Mouse (Mus musculus) embryonic facial prominence, embryonic 11.5 days (tissue): ENCODE measurements at regions not wholly inside any gene's neighbourhood (a gene's known extent, or its start where the extent isn't known, plus 50 kb on each side); places are given as distances from the start of the nearest gene placed in this dataset.

Source experiments
- ATAC-seq: fragments of 200-750 bp; cut with Nextera tagmentation; replicated peaks from 2 replicates; pipeline ENCODE4 v1.8.0; 2017; ENCODE audit warnings: low read depth; ENCODE audit not compliant: insufficient number of reproducible peaks, low FRiP score, low TSS enrichment
- DNase-seq: peaks from one replicate; pipeline ENCODE4 v3.0.0-alpha.2; 2015; ENCODE audit warnings: low spot score
- H3K27ac ChIP-seq: fragments of 300-500 bp; sonication (generic); replicated peaks from 2 replicates; pipeline ENCODE4 v1.5.1; 2014; ENCODE audit warnings: mild to moderate bottlenecking, low read depth, low read length, control low read depth
- H3K27me3 ChIP-seq: fragments of 300-500 bp; sonication (generic); 2 replicates; pipeline ENCODE4 v1.6.1; 2014; ENCODE audit warnings: mild to moderate bottlenecking, low read length, moderate library complexity, mixed read lengths; ENCODE audit not compliant: control insufficient read depth, insufficient read depth
- H3K36me3 ChIP-seq: fragments of 300-500 bp; sonication (generic); replicated peaks from 2 replicates; pipeline ENCODE4 v1.6.1; 2014; ENCODE audit warnings: low read depth, mild to moderate bottlenecking, low read length, moderate library complexity, mixed read lengths; ENCODE audit not compliant: control insufficient read depth, insufficient read depth
- H3K4me1 ChIP-seq: fragments of 300-500 bp; sonication (generic); 2 replicates; pipeline ENCODE4 v1.6.1; 2014; ENCODE audit warnings: low read length, mixed read lengths; ENCODE audit not compliant: control insufficient read depth, insufficient read depth
- H3K4me2 ChIP-seq: fragments of 300-500 bp; sonication (generic); 2 replicates; pipeline ENCODE4 v1.6.1; 2014; ENCODE audit warnings: low read depth, mild to moderate bottlenecking, control low read depth, low read length, moderate library complexity
- H3K4me3 ChIP-seq: fragments of 300-500 bp; sonication (generic); 2 replicates; pipeline ENCODE4 v1.5.1; 2014; ENCODE audit warnings: low read depth, low read length, control low read depth
- H3K9ac ChIP-seq: fragments of 300-500 bp; sonication (generic); replicated peaks from 2 replicates; pipeline ENCODE4 v1.6.1; 2014; ENCODE audit warnings: mild to moderate bottlenecking, control low read depth, low read length
- H3K9me3 ChIP-seq: fragments of 300-500 bp; sonication (generic); replicated peaks from 2 replicates; pipeline ENCODE4 v1.6.1; 2016; ENCODE audit warnings: mild to moderate bottlenecking, low read length, inconsistent platforms, mixed read lengths; ENCODE audit not compliant: control insufficient read depth
- WGBS: fragments of 180-500 bp; shearing (Covaris S2); extraction: QIAGEN DNeasy Blood & Tissue Kit; methylation state at CpG from one replicate; pipeline ENCODE4 v1.1.7; 2014; 5-methylcytosine and 5-hydroxymethylcytosine counted together

- no peak overlapping the region for H3K4me3 ChIP-seq
- no peaks in the 10 kb centered on the region for H3K9me3 ChIP-seq
- H3K27me3 ChIP-seq = no peaks in the 10 kb centered on the region
- DNase-seq (no peak), ATAC-seq (no peak)
- no peak overlapping the region for H3K27ac ChIP-seq
- no peaks in the 10 kb centered on the region for H3K36me3 ChIP-seq
- no peaks in the 10 kb centered on the region for H3K4me1 ChIP-seq
- H3K4me2 ChIP-seq = no peak overlapping the region
- H3K9ac ChIP-seq = no peak overlapping the region
- WGBS = 84% methylated on average over 4 of the region's 4 CpGs
Measured at GRCm38 (mm10) chr4:64139836-64140235, 93.0 kb upstream of the Tnc start.

GRCm38 (mm10) chr4:64135036-64135435, 88.2 kb upstream of the Tnc start:
- ATAC-seq = no peak
- no peaks in the 10 kb centered on the region for H3K9me3 ChIP-seq
- no peak overlapping the region for H3K9ac ChIP-seq
- no peaks in the 10 kb centered on the region for H3K4me1 ChIP-seq
- WGBS = 87% methylated on average over 3 of the region's 3 CpGs
- H3K27me3 ChIP-seq = no peaks in the 10 kb centered on the region
- no peak for DNase-seq
- no peak overlapping the region for H3K27ac ChIP-seq
- H3K36me3 ChIP-seq = no peaks in the 10 kb centered on the region
- no peak overlapping the region for H3K4me2 ChIP-seq
- H3K4me3 ChIP-seq = no peak overlapping the region

- no peaks in the 10 kb centered on the region for H3K4me1 ChIP-seq
- WGBS = 47% methylated on average over 1 of the region's 1 CpGs
- ATAC-seq = no peak
- H3K9me3 ChIP-seq = no peaks in the 10 kb centered on the region
- no peaks in the 10 kb centered on the region for H3K36me3 ChIP-seq
- H3K4me3 ChIP-seq = no peak overlapping the region
- DNase-seq = peak; percentile 59
- H3K27me3 ChIP-seq = no peaks in the 10 kb centered on the region
- H3K4me2 ChIP-seq = no peak overlapping the region
- H3K27ac ChIP-seq = no peak overlapping the region
- no peak overlapping the region for H3K9ac ChIP-seq
Measured at GRCm38 (mm10) chr4:64129290-64129689, 82.5 kb upstream of the Tnc start.

GRCm38 (mm10) chr4:64124387-64125088, 77.7 kb upstream of the Tnc start:
- 72% methylated on average over 2 of the region's 2 CpGs for WGBS
- Histone ChIP-seq H3K36me3 (no peaks in the 10 kb centered on the region), H3K27me3 (no peaks in the 10 kb centered on the region), H3K4me2 (no peak overlapping the region), H3K9ac (no peak overlapping the region), H3K4me1 (no peaks in the 10 kb centered on the region), H3K4me3 (no peak overlapping the region), H3K27ac (no peak overlapping the region), H3K9me3 (no peaks in the 10 kb centered on the region)
- ATAC-seq = no peak
- DNase-seq = no peak

GRCm38 (mm10) chr4:64123675-64124074, 76.9 kb upstream of the Tnc start:
- no peak overlapping the region for H3K4me2 ChIP-seq
- no peak overlapping the region for H3K27ac ChIP-seq
- no peaks in the 10 kb centered on the region for H3K27me3 ChIP-seq
- no peak overlapping the region for H3K9ac ChIP-seq
- H3K36me3 ChIP-seq = no peaks in the 10 kb centered on the region
- no peak for ATAC-seq
- 87% methylated on average over 2 of the region's 2 CpGs for WGBS
- no peaks in the 10 kb centered on the region for H3K9me3 ChIP-seq
- DNase-seq = no peak
- no peak overlapping the region for H3K4me3 ChIP-seq
- H3K4me1 ChIP-seq = no peaks in the 10 kb centered on the region

- Histone ChIP-seq H3K36me3 (no peaks in the 10 kb centered on the region), H3K4me2 (no peak overlapping the region), H3K4me3 (no peak overlapping the region), H3K27me3 (no peaks in the 10 kb centered on the region), H3K9me3 (no peaks in the 10 kb centered on the region), H3K4me1 (no peaks in the 10 kb centered on the region), H3K9ac (no peak overlapping the region), H3K27ac (no peak overlapping the region)
- no peak for ATAC-seq
- DNase-seq = no peak
- WGBS = 81% methylated on average over 4 of the region's 4 CpGs
Measured at GRCm38 (mm10) chr4:64098247-64098646, 51.4 kb upstream of the Tnc start.
